39 mouse cellular contexts compared by ENCODE assay signal in the genomic region with DNA sequence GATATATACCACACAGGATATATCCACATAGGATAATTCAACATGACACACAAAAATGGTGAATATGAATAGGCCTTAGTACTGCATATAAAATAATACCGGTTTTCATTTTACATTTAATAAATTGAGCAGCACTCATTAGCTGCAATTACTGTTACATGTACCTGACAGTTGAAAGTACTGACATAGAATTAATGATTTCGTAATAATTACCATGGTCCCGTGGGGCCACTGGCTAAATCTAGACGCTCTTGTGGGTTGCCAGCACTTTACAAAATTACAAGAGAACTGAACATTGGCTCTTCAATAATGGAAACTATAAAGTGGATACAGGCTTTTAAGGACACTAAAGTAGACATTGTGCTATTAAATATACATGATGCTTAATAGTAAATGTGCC. TPM values are rescaled to one million over a fixed set of nuclear protein-coding genes. Genes with fewer than 3 reads are reported as not detected.
A peak's percentile ranks its signal among the peaks of the same experiment; 100 is the strongest.
DNase-seq lines count a peak whose midpoint lies in the region; ATAC-seq and TF ChIP-seq lines count a peak whose summit lies in the region.
"Had no signal": no experiment of that assay in that cellular context is flagged by ENCODE, and none has a peak within 500 bp of the region (broad histone marks: within the 10 kb centered on the region; RNA-seq: fewer than 3 reads in every experiment).

No protein-coding gene starts in this region.

- 74% methylated on average over 4 of the region's 4 CpGs for WGBS in hindbrain, postnatal 0 days
- 79% methylated on average over 4 of the region's 4 CpGs for WGBS in hindbrain, embryonic 12.5 days
- WGBS in limb, embryonic 10.5 days, result 84% methylated on average over 4 of the region's 4 CpGs
- WGBS in neural tube, embryonic 15.5 days, result 50% methylated on average over 4 of the region's 4 CpGs
- WGBS in forebrain, embryonic 10.5 days, result 93% methylated on average over 4 of the region's 4 CpGs

- TF ChIP-seq CTCF in hindbrain, postnatal 0 days (IDR thresholded peaks at IDR 0.05; ENCODE audit: low read depth), result no peak
- TF ChIP-seq CTCF in brain, embryonic 14.5 days (IDR thresholded peaks at IDR 0.05; ENCODE audit: borderline replicate concordance, extremely low read depth, insufficient read depth, insufficient read length), result no peak

- H3K27ac ChIP-seq in hindbrain, postnatal 0 days, result no peak overlapping the region
- H3K27ac ChIP-seq in hindbrain, embryonic 12.5 days, result no peak overlapping the region
- H3K27ac ChIP-seq in limb, embryonic 10.5 days, result peak overlapping the region; percentile 89
- H3K27ac ChIP-seq in neural tube, embryonic 15.5 days (replicated peaks), result 0 out of 2 replicates have a peak overlapping the region, but pooled peaks have one; percentile 4
- H3K27ac ChIP-seq in forebrain, embryonic 10.5 days, result no peak overlapping the region
- H3K27ac ChIP-seq: forebrain, embryonic 12.5 days; heart, embryonic 13.5 days; hindbrain, embryonic 15.5 days; kidney, embryonic 15.5 days; liver, embryonic 15.5 days; midbrain, embryonic 13.5 days; neural tube, embryonic 12.5 days; stomach, postnatal 0 days had no signal

- H3K4me2 ChIP-seq in hindbrain, postnatal 0 days (ENCODE audit: low read depth, low read length), result no peak overlapping the region
- H3K4me2 ChIP-seq in hindbrain, embryonic 12.5 days (replicated peaks), result no peak overlapping the region
- no peak overlapping the region for H3K4me2 ChIP-seq in neural tube, embryonic 15.5 days
- H3K4me2 ChIP-seq: forebrain, embryonic 12.5 days; heart, embryonic 13.5 days; hindbrain, embryonic 15.5 days; kidney, embryonic 15.5 days; liver, embryonic 15.5 days; lung, embryonic 14.5 days; midbrain, embryonic 13.5 days; neural tube, embryonic 12.5 days had no signal

- H3K4me1 ChIP-seq in hindbrain, postnatal 0 days (ENCODE audit: insufficient read depth, low read length), result no peaks in the 10 kb centered on the region
- H3K4me1 ChIP-seq in hindbrain, embryonic 12.5 days, result peaks cover 15% of the 10 kb centered on the region
- H3K4me1 ChIP-seq in limb, embryonic 10.5 days, result peaks cover 32% of the 10 kb centered on the region
- peaks cover 19% of the 10 kb centered on the region for H3K4me1 ChIP-seq in neural tube, embryonic 15.5 days
- H3K4me1 ChIP-seq in forebrain, embryonic 10.5 days, result peaks cover 16% of the 10 kb centered on the region

- no peak for TF ChIP-seq POLR2A in brain, embryonic 14.5 days (IDR thresholded peaks at IDR 0.05; ENCODE audit: borderline replicate concordance, extremely low read depth, insufficient read depth, insufficient read length, poor library complexity, severe bottlenecking)

- no peaks in the 10 kb centered on the region for H3K27me3 ChIP-seq in hindbrain, postnatal 0 days (ENCODE audit: insufficient read depth, low read length)
- H3K27me3 ChIP-seq in hindbrain, embryonic 12.5 days, result no peaks in the 10 kb centered on the region
- H3K27me3 ChIP-seq in limb, embryonic 10.5 days (ENCODE audit: low read depth, poor library complexity, severe bottlenecking), result no peaks in the 10 kb centered on the region
- no peaks in the 10 kb centered on the region for H3K27me3 ChIP-seq in neural tube, embryonic 15.5 days (replicated peaks)
- no peaks in the 10 kb centered on the region for H3K27me3 ChIP-seq in forebrain, embryonic 10.5 days (ENCODE audit: poor library complexity, severe bottlenecking)
- H3K27me3 ChIP-seq: forebrain, embryonic 12.5 days; heart, embryonic 13.5 days; hindbrain, embryonic 15.5 days; kidney, embryonic 15.5 days; liver, embryonic 15.5 days; midbrain, embryonic 13.5 days; neural tube, embryonic 12.5 days had no signal

- H3K9ac ChIP-seq in hindbrain, postnatal 0 days (replicated peaks; ENCODE audit: low read length), result no peak overlapping the region
- H3K9ac ChIP-seq in hindbrain, embryonic 12.5 days, result no peak overlapping the region
- H3K9ac ChIP-seq in neural tube, embryonic 15.5 days (replicated peaks), result no peak overlapping the region
- H3K9ac ChIP-seq: forebrain, embryonic 12.5 days; forebrain, postnatal 0 days; heart, embryonic 13.5 days; hindbrain, embryonic 15.5 days; kidney, embryonic 15.5 days; liver, embryonic 15.5 days; lung, embryonic 14.5 days; midbrain, embryonic 13.5 days; neural tube, embryonic 12.5 days had no signal

- no peak for ATAC-seq in hindbrain, postnatal 0 days
- no peak for ATAC-seq in hindbrain, embryonic 12.5 days (ENCODE audit: low FRiP score)
- no peak for ATAC-seq in neural tube, embryonic 15.5 days (ENCODE audit: low FRiP score)
- ATAC-seq: forebrain, postnatal 0 days; midbrain, embryonic 13.5 days; Patski had no signal

- DNase-seq in hindbrain, postnatal 0 days (ENCODE audit: low spot score), result peak; percentile 16
- peak; percentile 55 for DNase-seq in brain, embryonic 14.5 days (ENCODE audit: low read depth)
- no peak for DNase-seq in limb, embryonic 10.5 days (ENCODE audit: low spot score)
- no peak for DNase-seq in forebrain, embryonic 10.5 days (ENCODE audit: extremely low spot score, low spot score)
- DNase-seq in lung, postnatal 10 days, result no peak
- DNase-seq: adrenal gland, postnatal 36 days; cerebellum, adult 2 months; cerebellum, postnatal 36 days; forebrain, postnatal 0 days; heart, postnatal 10 days; kidney, adult 18-20 months; kidney, postnatal 25 days; lung, embryonic 14.5 days; right cerebral cortex, postnatal 4 days; thymus, adult 18-20 months; thymus, postnatal 4 days had no signal

- no peaks in the 10 kb centered on the region for H3K36me3 ChIP-seq in hindbrain, postnatal 0 days (ENCODE audit: insufficient read depth, low read length)
- H3K36me3 ChIP-seq in hindbrain, embryonic 12.5 days, result no peaks in the 10 kb centered on the region
- H3K36me3 ChIP-seq in limb, embryonic 10.5 days, result no peaks in the 10 kb centered on the region
- no peaks in the 10 kb centered on the region for H3K36me3 ChIP-seq in neural tube, embryonic 15.5 days
- H3K36me3 ChIP-seq in forebrain, embryonic 10.5 days (replicated peaks), result no peaks in the 10 kb centered on the region
- H3K36me3 ChIP-seq: forebrain, embryonic 12.5 days; G1E; heart, embryonic 13.5 days; hindbrain, embryonic 15.5 days; kidney, embryonic 15.5 days; liver, embryonic 15.5 days; midbrain, embryonic 13.5 days; neural tube, embryonic 12.5 days had no signal

- no peak overlapping the region for H3K4me3 ChIP-seq in hindbrain, postnatal 0 days (ENCODE audit: low read length)
- no peak overlapping the region for H3K4me3 ChIP-seq in hindbrain, embryonic 12.5 days
- H3K4me3 ChIP-seq in limb, embryonic 10.5 days, result no peak overlapping the region
- no peak overlapping the region for H3K4me3 ChIP-seq in neural tube, embryonic 15.5 days (replicated peaks)
- no peak overlapping the region for H3K4me3 ChIP-seq in forebrain, embryonic 10.5 days
- H3K4me3 ChIP-seq: erythroblast, embryonic 14.5 days; forebrain, embryonic 12.5 days; heart, embryonic 13.5 days; hindbrain, embryonic 15.5 days; kidney, embryonic 15.5 days; liver, embryonic 15.5 days; midbrain, embryonic 13.5 days; neural tube, embryonic 12.5 days had no signal

- no peaks in the 10 kb centered on the region for H3K9me3 ChIP-seq in hindbrain, postnatal 0 days (ENCODE audit: low read length)
- no peaks in the 10 kb centered on the region for H3K9me3 ChIP-seq in hindbrain, embryonic 12.5 days (replicated peaks)
- no peaks in the 10 kb centered on the region for H3K9me3 ChIP-seq in limb, embryonic 10.5 days (replicated peaks)
- no peaks in the 10 kb centered on the region for H3K9me3 ChIP-seq in neural tube, embryonic 15.5 days (replicated peaks)
- H3K9me3 ChIP-seq in forebrain, embryonic 10.5 days, result no peaks in the 10 kb centered on the region
- H3K9me3 ChIP-seq: forebrain, embryonic 12.5 days; G1E; heart, embryonic 13.5 days; hindbrain, embryonic 15.5 days; kidney, embryonic 15.5 days; liver, embryonic 15.5 days; midbrain, embryonic 13.5 days; neural tube, embryonic 12.5 days had no signal

RNA-seq across cellular contexts. Expression of gene Insl5, which starts 22.0 kb away (rescaled TPM):
- not detected in 2 replicates for total RNA-seq in hindbrain, postnatal 0 days (2014; rRNA removed)
- polyA plus RNA-seq in hindbrain, postnatal 0 days (2015; fragmentation: Nextera tagmentation; extraction: Ambion mirVana), result not detected in 2 replicates
- 0.32 and 0.63 TPM in 2 replicates for polyA plus RNA-seq in hindbrain, embryonic 12.5 days (2016; fragmentation: Nextera tagmentation; extraction: Ambion mirVana)
- 2.7 and 3.4 TPM in 2 replicates for polyA plus RNA-seq in brain, embryonic 14.5 days (2012; rRNA removed)
- polyA plus RNA-seq in limb, embryonic 10.5 days (2016; fragmentation: Nextera tagmentation; extraction: Ambion mirVana), result not detected in 2 replicates
- polyA plus RNA-seq in neural tube, embryonic 15.5 days (2015; fragmentation: Nextera tagmentation; extraction: Ambion mirVana), result 1.0 and 1.5 TPM in 2 replicates
- not detected in 2 replicates for polyA plus RNA-seq in forebrain, embryonic 10.5 days (2016; fragmentation: Nextera tagmentation; extraction: Ambion mirVana)
- total RNA-seq: adrenal gland, postnatal 36 days; G1E; gastrocnemius, adult 8-10 months; heart, adult 8-10 months; heart, postnatal 10 days; hematopoietic stem cell, adult 5-6 weeks; layer of hippocampus, postnatal 10 days; liver, adult 2 months; megakaryocyte, adult 5-6 weeks had no signal
- polyA plus RNA-seq: embryonic facial prominence, embryonic 14.5 days; erythroblast, embryonic 14.5 days; forebrain, embryonic 12.5 days; forebrain, postnatal 0 days; G1E; gonadal fat pad, adult 2 months; intestine, embryonic 14.5 days; liver, adult 2 months; liver, embryonic 15.5 days; lung, embryonic 14.5 days; Patski; spleen, adult 2 months; stomach, postnatal 0 days had no signal

RNA-seq across cellular contexts. Expression of gene Tctex1d1, which starts 26.3 kb away (rescaled TPM):
- 0.73 and 5.5 TPM in 2 replicates for total RNA-seq in hindbrain, postnatal 0 days (2014; rRNA removed)
- polyA plus RNA-seq in hindbrain, postnatal 0 days (2015; fragmentation: Nextera tagmentation; extraction: Ambion mirVana), result 2.0 and 2.5 TPM in 2 replicates
- 3.6 and 4.5 TPM in 2 replicates for polyA plus RNA-seq in hindbrain, embryonic 12.5 days (2016; fragmentation: Nextera tagmentation; extraction: Ambion mirVana)
- polyA plus RNA-seq in brain, embryonic 14.5 days (2012; rRNA removed), result 1.2 and 1.7 TPM in 2 replicates
- polyA plus RNA-seq in limb, embryonic 10.5 days (2016; fragmentation: Nextera tagmentation; extraction: Ambion mirVana), result 0.10 and 0.25 TPM in 2 replicates
- polyA plus RNA-seq in neural tube, embryonic 15.5 days (2015; fragmentation: Nextera tagmentation; extraction: Ambion mirVana), result 2.7 and 3.2 TPM in 2 replicates
- polyA plus RNA-seq in forebrain, embryonic 10.5 days (2016; fragmentation: Nextera tagmentation; extraction: Ambion mirVana), result 0.31 and 0.36 TPM in 2 replicates
- total RNA-seq: adrenal gland, postnatal 36 days; gastrocnemius, adult 8-10 months; heart, adult 8-10 months; hematopoietic stem cell, adult 5-6 weeks; liver, adult 2 months had no signal
- polyA plus RNA-seq: erythroblast, embryonic 14.5 days; G1E; liver, adult 2 months; Patski; spleen, adult 2 months had no signal

Comparison
In these comparisons a context has a peak if more than half of its experiments do, and no peak if none do; other contexts are left out.
1. DNase-seq: peak in hindbrain, postnatal 0 days (single experiment) and brain, embryonic 14.5 days (single experiment); none in limb, embryonic 10.5 days (single experiment), forebrain, embryonic 10.5 days (single experiment) and lung, postnatal 10 days (single experiment).
2. H3K27ac ChIP-seq: peak in limb, embryonic 10.5 days (single experiment) and neural tube, embryonic 15.5 days (single experiment); none in hindbrain, postnatal 0 days (single experiment), hindbrain, embryonic 12.5 days (single experiment) and forebrain, embryonic 10.5 days (single experiment).